In the genomic region with DNA sequence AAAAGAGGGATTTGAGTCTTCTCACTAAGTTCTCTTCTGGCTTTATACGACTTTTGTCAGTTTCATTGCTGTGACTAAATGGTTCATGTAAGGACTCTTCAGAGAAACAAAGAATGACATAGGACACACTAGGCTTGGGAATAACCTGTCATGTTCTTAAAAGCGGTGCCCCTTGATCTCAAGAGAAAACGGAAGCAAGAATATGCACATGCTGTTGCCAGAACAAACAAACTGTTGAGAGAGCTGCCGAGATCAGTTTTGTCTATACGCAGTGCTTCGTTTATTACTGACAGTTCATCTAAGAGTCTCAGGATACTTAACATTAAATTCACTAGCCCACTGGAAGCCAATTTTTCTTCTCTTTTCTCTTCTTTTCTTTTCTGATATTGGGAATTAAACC, we compare ENCODE assay signal across 20 mouse cellular contexts.
"Had no signal": no experiment of that assay in that cellular context is flagged by ENCODE, and none has a peak within 500 bp of the region (broad histone marks: within the 10 kb centered on the region; RNA-seq: fewer than 3 reads in every experiment).

No protein-coding gene starts in this region.

- ATAC-seq: midbrain, embryonic 13.5 days; midbrain, embryonic 15.5 days had no signal

- H3K36me3 ChIP-seq: midbrain, embryonic 13.5 days; midbrain, embryonic 15.5 days; neural tube, embryonic 15.5 days had no signal

- H3K9me3 ChIP-seq: megakaryocyte, embryonic 14.5 days; midbrain, embryonic 13.5 days; midbrain, embryonic 15.5 days; neural tube, embryonic 13.5 days; neural tube, embryonic 15.5 days had no signal

- H3K9ac ChIP-seq: liver, embryonic 14.5 days; lung, embryonic 14.5 days; midbrain, embryonic 13.5 days; midbrain, embryonic 15.5 days; neural tube, embryonic 13.5 days; neural tube, embryonic 15.5 days had no signal

- H3K27ac ChIP-seq: liver, embryonic 14.5 days; macrophage; midbrain, embryonic 13.5 days; midbrain, embryonic 15.5 days; neural tube, embryonic 13.5 days; neural tube, embryonic 15.5 days had no signal

- H3K4me3 ChIP-seq: megakaryocyte, embryonic 14.5 days; midbrain, embryonic 13.5 days; midbrain, embryonic 15.5 days; myocyte; neural tube, embryonic 13.5 days; neural tube, embryonic 15.5 days had no signal

- H3K27me3 ChIP-seq: megakaryocyte, embryonic 14.5 days; midbrain, embryonic 13.5 days; midbrain, embryonic 15.5 days; neural tube, embryonic 13.5 days; neural tube, embryonic 15.5 days had no signal

- DNase-seq: lung, embryonic 14.5 days; lung, postnatal 14 days; lung, postnatal 36 days; retina, postnatal 1 day; right cerebral cortex, adult 18-20 months; right cerebral cortex, postnatal 25 days; right cerebral cortex, postnatal 4 days; spleen, adult 18-20 months; thymus, adult 2 months; thymus, postnatal 25 days; thymus, postnatal 4 days had no signal

- H3K4me2 ChIP-seq: lung, embryonic 14.5 days; midbrain, embryonic 11.5 days; midbrain, embryonic 13.5 days; midbrain, embryonic 15.5 days; neural tube, embryonic 13.5 days; neural tube, embryonic 15.5 days had no signal
